Mouse (Mus musculus) CH12.LX (cell line): ENCODE results near the gene Gm3435. TPM values are rescaled to one million over a fixed set of nuclear protein-coding genes. Genes with fewer than 3 reads are reported as not detected.
"Not testable (repeated sequence)": the region's sequence is repeated elsewhere in the genome, so short reads cannot be mapped to it uniquely, and the experiment has no call there.

ENCODE experiments used
- DNase-seq: peaks from one replicate; pipeline ENCODE4 v3.0.0-alpha.2; 2013; ENCODE audit errors: extremely low read depth
- H3K27ac ChIP-seq: 2 replicates; pipeline ENCODE4 v1.5.1; 2012; ENCODE audit warnings: low read depth, mild to moderate bottlenecking, control low read depth, moderate library complexity; ENCODE audit not compliant: insufficient read depth
- H3K27me3 ChIP-seq: replicated peaks from 2 replicates; pipeline ENCODE3; 2012; ENCODE audit warnings: inconsistent platforms
- H3K36me3 ChIP-seq, 2 experiments: replicated peaks in 1 of 2; 2 replicates each; pipeline versions ENCODE3 to v1.6.1; 2012; ENCODE audit warnings: inconsistent platforms in 1 of 2, low read length in 1 of 2, mild to moderate bottlenecking in 1 of 2, mixed read lengths in 1 of 2, moderate library complexity in 1 of 2; ENCODE audit not compliant: control insufficient read depth in 1 of 2, insufficient read depth in 1 of 2
- H3K4me1 ChIP-seq, 2 experiments: 2 replicates each; pipeline ENCODE4 v1.6.1; 2012; ENCODE audit warnings: inconsistent platforms in 1 of 2, moderate library complexity in 1 of 2; ENCODE audit not compliant: insufficient read depth in 2 of 2, control insufficient read depth in 1 of 2
- H3K4me2 ChIP-seq: 2 replicates; pipeline ENCODE4 v1.6.1; 2012; ENCODE audit warnings: low read depth, mild to moderate bottlenecking, control low read depth; ENCODE audit not compliant: poor library complexity, insufficient read depth, severe bottlenecking
- H3K4me3 ChIP-seq, 3 experiments: fragments of 150-350 bp in 1 of 3; sonication (generic) in 1 of 3; replicated peaks in 1 of 3; 2 replicates each; pipeline versions ENCODE3 to v1.5.1; 2011 to 2012; ENCODE audit warnings: low read depth in 2 of 3, low read length in 2 of 3, mild to moderate bottlenecking in 2 of 3, moderate library complexity in 2 of 3, control low read depth in 1 of 3, improper control_type of control experiment in 1 of 3, inconsistent platforms in 1 of 3, mixed read lengths in 1 of 3; ENCODE audit not compliant: poor library complexity in 1 of 3
- H3K79me2 ChIP-seq: replicated peaks from 2 replicates; pipeline ENCODE4 v1.6.1; 2012; ENCODE audit warnings: mild to moderate bottlenecking, moderate library complexity; ENCODE audit not compliant: control insufficient read depth, poor library complexity, insufficient read depth, severe bottlenecking; ENCODE audit errors: extremely low read depth
- H3K9ac ChIP-seq: 2 replicates; pipeline ENCODE4 v1.6.1; 2012; ENCODE audit warnings: low read depth, mild to moderate bottlenecking, control low read depth, moderate library complexity; ENCODE audit not compliant: insufficient read depth
- H3K9me3 ChIP-seq: replicated peaks from 2 replicates; pipeline ENCODE3; 2012; ENCODE audit warnings: low read length, inconsistent platforms, mixed read lengths
- BHLHE40 ChIP-seq: IDR thresholded peaks from 2 replicates; pipeline ENCODE4 v1.6.1; 2011; ENCODE audit warnings: mild to moderate bottlenecking, low read depth, low read length, improper control_type of control experiment
- CHD1 ChIP-seq: IDR thresholded peaks from 2 replicates; pipeline ENCODE4 v1.6.1; 2012; ENCODE audit warnings: low read depth, low read length, improper control_type of control experiment, inconsistent platforms
- E2F4 ChIP-seq: IDR thresholded peaks from 2 replicates; pipeline ENCODE4 v1.6.1; 2011; ENCODE audit warnings: low read depth, low read length, improper control_type of control experiment; ENCODE audit not compliant: insufficient replicate concordance
- ELF1 ChIP-seq: IDR thresholded peaks from 2 replicates; pipeline ENCODE4 v1.6.1; 2014; ENCODE audit warnings: low read depth, mild to moderate bottlenecking, inconsistent platforms, low read length, improper control_type of control experiment
- MAX ChIP-seq: IDR thresholded peaks from 2 replicates; pipeline ENCODE4 v1.6.1; 2011; ENCODE audit warnings: low read length, improper control_type of control experiment
- MEF2A ChIP-seq: IDR thresholded peaks from 2 replicates; pipeline ENCODE4 v1.6.1; 2014; ENCODE audit warnings: low read depth, mild to moderate bottlenecking, inconsistent platforms, low read length, improper control_type of control experiment, borderline replicate concordance
- PAX5 ChIP-seq: IDR thresholded peaks from 2 replicates; pipeline ENCODE4 v1.6.1; 2012; ENCODE audit warnings: low read length, inconsistent platforms, mixed read lengths
- TCF12 ChIP-seq: IDR thresholded peaks from 2 replicates; pipeline ENCODE4 v1.6.1; 2014; ENCODE audit warnings: low read depth, mild to moderate bottlenecking, inconsistent platforms, low read length, improper control_type of control experiment
- ZMIZ1 ChIP-seq: IDR thresholded peaks from 2 replicates; pipeline ENCODE4 v1.6.1; 2012; ENCODE audit warnings: low read depth, mild to moderate bottlenecking, inconsistent platforms, low read length, improper control_type of control experiment
- dilution Hi-C: fragments of 300-500 bp; cut with MboI; formaldehyde crosslinking; loops from 2 replicates; pipeline ENCODE4 v1.14.3; 2020; ENCODE audit warnings: low sequenced_read_pairs; ENCODE audit not compliant: extremely low pct_unique_long_range_greater_than_20kb, extremely low pct_ligation_motif_present
- in situ Hi-C: fragments of 300-500 bp; cut with MboI; formaldehyde crosslinking; loops from 3 replicates; pipeline ENCODE4 v1.14.3; 2019; ENCODE audit warnings: low sequenced_read_pairs, low pct_ligation_motif_present, low pct_unique_long_range_greater_than_20kb, mixed read lengths
- polyA plus RNA-seq: library from polyadenylated mRNA; unstranded; fragments of >175 nt; gene quantifications from 2 replicates; pipeline ENCODE4 v1.2.1, GENCODE M21; 2012; ENCODE audit warnings: low read depth; ENCODE audit not compliant: insufficient read length
- total RNA-seq, 2 experiments: library from RNA; depleted of rRNA; stranded (reverse); fragments of 300-350 nt in 1 of 2; fragments of >200 nt in 1 of 2; gene quantifications; 2 replicates each; pipeline ENCODE4 v1.2.3; 2012 to 2014

Gm3435 gene
- total RNA-seq (2012; rRNA removed) = 4.3 and 4.5 TPM in 2 replicates
- total RNA-seq (2014; rRNA removed) = 9.4 and 10.5 TPM in 2 replicates
- polyA plus RNA-seq = 1.7 and 2.3 TPM in 2 replicates

DNA sequence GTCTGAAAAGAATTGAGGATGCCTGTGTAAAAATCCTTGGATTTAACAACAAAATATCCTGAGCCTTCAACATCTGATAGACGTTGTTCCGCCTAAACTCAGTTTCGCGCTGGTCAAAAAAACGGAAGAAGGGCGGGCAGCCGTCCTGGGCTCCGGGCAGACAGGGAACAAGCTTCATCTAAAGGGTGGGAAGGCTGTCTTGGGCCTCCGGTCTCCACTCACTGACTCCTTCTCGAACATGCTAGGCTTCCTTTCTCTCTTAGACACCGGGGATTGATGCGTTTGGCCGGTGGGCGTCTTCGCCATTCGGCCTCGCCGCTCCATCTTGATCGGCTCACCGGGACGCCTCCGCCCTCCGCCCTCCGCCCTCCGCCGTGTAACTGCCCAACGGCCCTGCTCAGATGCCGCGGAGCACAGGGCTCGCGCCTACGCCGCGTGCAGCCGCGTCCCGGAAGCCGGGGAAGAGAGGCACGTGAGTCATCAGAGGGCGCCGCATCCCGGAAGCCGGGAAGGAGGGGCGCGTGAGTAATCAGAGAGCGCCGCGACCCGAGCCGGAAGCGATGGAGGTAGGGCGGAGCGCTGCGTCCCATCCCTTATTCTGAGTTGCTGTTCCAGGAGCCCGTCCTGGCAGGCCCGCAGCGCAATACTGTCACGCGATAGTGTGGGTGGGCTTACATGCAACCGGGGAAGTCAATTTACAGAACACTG, at the start of gene Gm3435:
Gene Gm3435 (plus strand): TSS at position 471 of the 708 bp plus-strand sequence.
- DNase-seq, H3K4me3 ChIP-seq, H3K79me2 ChIP-seq, dilution Hi-C loops, H3K9me3 ChIP-seq, H3K4me2 ChIP-seq, H3K27ac ChIP-seq, H3K9ac ChIP-seq, H3K4me1 ChIP-seq, in situ Hi-C loops, H3K27me3 ChIP-seq, H3K36me3 ChIP-seq: not testable (repeated sequence)

GRCm38 (mm10) chr17:14960520-14960919, 49.5 kb upstream of the Gm3435 start:
- peaks cover 17 to 31% of the 10 kb centered on the region in 2 experiments for H3K36me3 ChIP-seq
- 0 out of 2 replicates have a peak, but pooled peaks have one; percentile 26 for TF ChIP-seq BHLHE40
- TF ChIP-seq E2F4 = no peak
- no peak for TF ChIP-seq TCF12
- TF ChIP-seq ELF1 = no peak
- TF ChIP-seq CHD1 = peak; percentile 83; the same call in 1 of the 2 replicates
- TF ChIP-seq MAX = no peak
- TF ChIP-seq ZMIZ1 = no peak
- TF ChIP-seq MEF2A = no peak
- no peak for TF ChIP-seq PAX5
- dilution Hi-C loops (no loop called here), in situ Hi-C loops (no loop called here)
- peak overlapping the region; percentile 94 to 100 (median 95) for H3K4me3 ChIP-seq
- no peak overlapping the region for H3K4me2 ChIP-seq
- no peaks in the 10 kb centered on the region for H3K27me3 ChIP-seq
- no peak for DNase-seq
- peak overlapping the region; percentile 95 for H3K9ac ChIP-seq
- peaks cover 5 to 32% of the 10 kb centered on the region in 2 experiments for H3K4me1 ChIP-seq
- no peaks in the 10 kb centered on the region for H3K9me3 ChIP-seq
- peaks cover 42% of the 10 kb centered on the region for H3K79me2 ChIP-seq
- peak overlapping the region; percentile 72 for H3K27ac ChIP-seq

- Histone ChIP-seq H3K79me2 (peaks cover 39% of the 10 kb centered on the region), H3K36me3 (peaks cover 17 to 27% of the 10 kb centered on the region in 2 experiments), H3K4me1 (peaks cover 5 to 28% of the 10 kb centered on the region in 2 experiments), H3K9ac (peak within 1 kb of the TSS; percentile 95), H3K4me3 (peak within 1 kb of the TSS; percentile 94 to 100 (median 95)), H3K27ac (peak within 1 kb of the TSS; percentile 72)
- H3K4me2 ChIP-seq, H3K27me3 ChIP-seq, H3K9me3 ChIP-seq, dilution Hi-C loops, DNase-seq, in situ Hi-C loops: not testable (repeated sequence)
Measured at GRCm38 (mm10) chr17:14960951-14961556, 48.9 kb upstream of the Gm3435 start, which contains the start of gene Phf10. Gene Phf10 (minus strand): TSS chr17:14961273.

DNA sequence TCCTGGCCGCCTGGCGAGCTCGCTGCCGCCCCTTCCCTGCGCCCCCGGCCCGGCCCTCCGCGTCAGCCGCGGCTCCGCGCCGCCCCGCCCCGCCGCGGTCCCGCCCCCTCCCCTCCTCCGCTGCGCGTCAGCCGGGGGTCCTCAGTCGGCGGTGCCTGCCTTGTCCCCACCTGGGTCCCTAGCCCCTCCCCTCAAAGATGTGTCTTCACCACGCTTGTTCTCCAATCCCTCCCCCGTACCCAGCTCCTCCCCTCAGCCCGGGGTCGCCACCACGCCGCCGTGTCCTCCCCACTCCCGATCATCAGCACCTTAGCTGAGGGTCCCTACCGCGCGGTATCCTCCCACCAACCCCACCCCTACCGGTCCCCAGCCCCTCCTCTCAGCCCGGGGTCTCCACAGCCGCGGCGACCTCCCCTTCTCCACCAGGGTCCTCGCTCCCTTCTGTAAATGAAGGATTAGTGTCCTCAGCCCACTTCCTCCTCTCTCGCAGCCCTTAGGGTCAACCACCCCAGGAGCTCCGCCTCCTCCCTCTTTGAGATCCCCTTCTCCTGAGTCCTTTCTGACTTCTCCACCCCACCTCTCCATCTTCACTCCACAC, 48.3 kb upstream of the Gm3435 start:
- H3K9me3 ChIP-seq, in situ Hi-C loops, H3K9ac ChIP-seq, H3K27me3 ChIP-seq, DNase-seq, H3K4me2 ChIP-seq, dilution Hi-C loops, H3K27ac ChIP-seq, H3K4me3 ChIP-seq: not testable (repeated sequence)
- Histone ChIP-seq H3K36me3 (peaks cover 12 to 21% of the 10 kb centered on the region in 2 experiments), H3K4me1 (peaks cover 5 to 22% of the 10 kb centered on the region in 2 experiments), H3K79me2 (peaks cover 33% of the 10 kb centered on the region)
